Mouse (Mus musculus): ENCODE results near the gene Grip2. TPM values are rescaled to one million over a fixed set of nuclear protein-coding genes. Genes with fewer than 3 reads are reported as not detected.

The Grip2 gene
- polyA plus RNA-seq (2012; ENCODE audit: insufficient read depth, insufficient read length, low replicate concordance, missing spikeins) = not detected in 2 replicates

GRCm38 (mm10) chr6:91827016-91827570, at the start of gene Grip2:
Gene Grip2, minus strand, starts transcription at chr6:91827250.
- no peak within 1 kb of the TSS for H3K27ac ChIP-seq (ENCODE audit: insufficient read depth, low read depth, low read length)
- 21% methylated on average over 9 of the region's 11 CpGs for WGBS

GRCm38 (mm10) chr6:91872781-91873180, 45.7 kb upstream of the Grip2 start:
- Histone ChIP-seq H3K4me1 (ENCODE audit: control insufficient read depth, insufficient read depth, low read length) (no peaks in the 10 kb centered on the region), H3K4me3 (ENCODE audit: insufficient read depth, low read depth, low read length) (no peak overlapping the region), H3K27ac (ENCODE audit: insufficient read depth, low read depth, low read length) (no peak overlapping the region)
- TF ChIP-seq POLR2A (IDR thresholded peaks at IDR 0.05; ENCODE audit: insufficient read depth, low read depth, low read length) = no peak
- TF ChIP-seq CTCF (IDR thresholded peaks at IDR 0.05; ENCODE audit: insufficient read depth, low read depth, low read length) = no peak
- 62% methylated on average over 2 of the region's 2 CpGs for WGBS

More at GRCm38 (mm10) chr6:91827016-91827570, at the start of gene Grip2:
- peaks cover 14% of the 10 kb centered on the region for H3K4me1 ChIP-seq (ENCODE audit: control insufficient read depth, insufficient read depth, low read length)
- TF ChIP-seq CTCF (IDR thresholded peaks at IDR 0.05; ENCODE audit: insufficient read depth, low read depth, low read length) (no peak), POLR2A (IDR thresholded peaks at IDR 0.05; ENCODE audit: insufficient read depth, low read depth, low read length) (no peak)
- no peak within 1 kb of the TSS for H3K4me3 ChIP-seq (ENCODE audit: insufficient read depth, low read depth, low read length)

- Histone ChIP-seq H3K4me3 (ENCODE audit: insufficient read depth, low read depth, low read length) (no peak overlapping the region), H3K27ac (ENCODE audit: insufficient read depth, low read depth, low read length) (no peak overlapping the region), H3K4me1 (ENCODE audit: control insufficient read depth, insufficient read depth, low read length) (0 out of 2 replicates have a peak, but pooled peaks cover 4% of the 10 kb centered on the region)
- no peak for TF ChIP-seq CTCF (IDR thresholded peaks at IDR 0.05; ENCODE audit: insufficient read depth, low read depth, low read length)
- no peak for TF ChIP-seq POLR2A (IDR thresholded peaks at IDR 0.05; ENCODE audit: insufficient read depth, low read depth, low read length)
- WGBS = 96% methylated on average over 5 of the region's 5 CpGs
These were observed 41.0 kb upstream of the Grip2 start for GRCm38 (mm10) chr6:91868091-91868490.

GRCm38 (mm10) chr6:91865601-91866000, 38.6 kb upstream of the Grip2 start:
- Histone ChIP-seq H3K4me3 (ENCODE audit: insufficient read depth, low read depth, low read length) (no peak overlapping the region), H3K27ac (ENCODE audit: insufficient read depth, low read depth, low read length) (no peak overlapping the region), H3K4me1 (ENCODE audit: control insufficient read depth, insufficient read depth, low read length) (0 out of 2 replicates have a peak, but pooled peaks cover 4% of the 10 kb centered on the region)
- TF ChIP-seq POLR2A (IDR thresholded peaks at IDR 0.05; ENCODE audit: insufficient read depth, low read depth, low read length) (no peak), CTCF (IDR thresholded peaks at IDR 0.05; ENCODE audit: insufficient read depth, low read depth, low read length) (no peak)
- WGBS = 45% methylated on average over 11 of the region's 11 CpGs

- H3K4me3 ChIP-seq (ENCODE audit: insufficient read depth, low read depth, low read length) = no peak overlapping the region
- 75% methylated on average over 5 of the region's 5 CpGs for WGBS
- no peak for TF ChIP-seq CTCF (IDR thresholded peaks at IDR 0.05; ENCODE audit: insufficient read depth, low read depth, low read length)
- no peak for TF ChIP-seq POLR2A (IDR thresholded peaks at IDR 0.05; ENCODE audit: insufficient read depth, low read depth, low read length)
- 0 out of 2 replicates have a peak, but pooled peaks cover 4% of the 10 kb centered on the region for H3K4me1 ChIP-seq (ENCODE audit: control insufficient read depth, insufficient read depth, low read length)
- H3K27ac ChIP-seq (ENCODE audit: insufficient read depth, low read depth, low read length) = no peak overlapping the region
These were observed 37.5 kb upstream of the Grip2 start for GRCm38 (mm10) chr6:91864595-91864994.

- Histone ChIP-seq H3K4me1 (ENCODE audit: control insufficient read depth, insufficient read depth, low read length) (0 out of 2 replicates have a peak, but pooled peaks cover 4% of the 10 kb centered on the region), H3K4me3 (ENCODE audit: insufficient read depth, low read depth, low read length) (no peak overlapping the region), H3K27ac (ENCODE audit: insufficient read depth, low read depth, low read length) (no peak overlapping the region)
- no peak for TF ChIP-seq POLR2A (IDR thresholded peaks at IDR 0.05; ENCODE audit: insufficient read depth, low read depth, low read length)
- no peak for TF ChIP-seq CTCF (IDR thresholded peaks at IDR 0.05; ENCODE audit: insufficient read depth, low read depth, low read length)
These were observed 35.8 kb upstream of the Grip2 start for GRCm38 (mm10) chr6:91862848-91863247.

GRCm38 (mm10) chr6:91858339-91858738, 31.3 kb upstream of the Grip2 start:
- TF ChIP-seq CTCF (IDR thresholded peaks at IDR 0.05; ENCODE audit: insufficient read depth, low read depth, low read length) (no peak), POLR2A (IDR thresholded peaks at IDR 0.05; ENCODE audit: insufficient read depth, low read depth, low read length) (no peak)
- Histone ChIP-seq H3K4me3 (ENCODE audit: insufficient read depth, low read depth, low read length) (no peak overlapping the region), H3K27ac (ENCODE audit: insufficient read depth, low read depth, low read length) (no peak overlapping the region), H3K4me1 (ENCODE audit: control insufficient read depth, insufficient read depth, low read length) (no peaks in the 10 kb centered on the region)
- WGBS = 70% methylated on average over 5 of the region's 5 CpGs

GRCm38 (mm10) chr6:91852550-91852949, 25.5 kb upstream of the Grip2 start:
- 6% methylated on average over 2 of the region's 2 CpGs for WGBS
- no peak overlapping the region for H3K4me3 ChIP-seq (ENCODE audit: insufficient read depth, low read depth, low read length)
- no peak for TF ChIP-seq CTCF (IDR thresholded peaks at IDR 0.05; ENCODE audit: insufficient read depth, low read depth, low read length)
- TF ChIP-seq POLR2A (IDR thresholded peaks at IDR 0.05; ENCODE audit: insufficient read depth, low read depth, low read length) = no peak
- H3K27ac ChIP-seq (ENCODE audit: insufficient read depth, low read depth, low read length) = no peak overlapping the region
- no peaks in the 10 kb centered on the region for H3K4me1 ChIP-seq (ENCODE audit: control insufficient read depth, insufficient read depth, low read length)

GRCm38 (mm10) chr6:91843628-91844153, 16.6 kb upstream of the Grip2 start:
- WGBS = 2% methylated on average over 69 of the region's 69 CpGs
- Histone ChIP-seq H3K4me1 (ENCODE audit: control insufficient read depth, insufficient read depth, low read length) (peaks cover 24% of the 10 kb centered on the region), H3K27ac (ENCODE audit: insufficient read depth, low read depth, low read length) (no peak overlapping the region), H3K4me3 (ENCODE audit: insufficient read depth, low read depth, low read length) (peak overlapping the region; percentile 80)
- TF ChIP-seq CTCF (IDR thresholded peaks at IDR 0.05; ENCODE audit: insufficient read depth, low read depth, low read length) (no peak), POLR2A (IDR thresholded peaks at IDR 0.05; ENCODE audit: insufficient read depth, low read depth, low read length) (peak; percentile 37; the same call in 1 of the 2 replicates)

Measured in olfactory bulb, adult 2 months (tissue).